Mouse (Mus musculus) cerebellum, postnatal 10 days (tissue): Measurements from ENCODE around the gene Tyrobp.

Source experiments
- DNase-seq, 2 experiments: peaks; one replicate each; pipeline ENCODE4 v3.0.0; 2021; ENCODE audit warnings: mixed read lengths in 2 of 2

The Tyrobp gene

DNA sequence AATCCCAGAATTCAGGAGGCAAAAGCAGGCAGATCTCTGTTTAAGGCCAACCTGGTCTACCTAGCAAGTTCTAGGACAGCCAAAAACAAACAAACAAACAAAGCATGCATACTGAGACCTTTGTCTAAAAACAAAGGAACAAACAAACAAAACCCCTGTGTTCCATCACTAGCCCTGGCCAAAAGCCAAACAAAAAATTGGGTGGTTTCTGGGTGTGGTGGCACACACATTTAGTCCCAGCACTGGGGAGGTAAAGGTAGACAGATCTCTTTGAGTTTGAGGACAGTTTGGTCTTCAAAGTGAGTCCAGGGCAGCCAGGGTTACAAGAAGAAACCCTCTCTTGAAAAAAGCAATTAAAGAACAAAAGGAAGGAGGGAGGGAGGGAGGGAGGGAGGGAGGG is 15.8 kb downstream of the Tyrobp start:
- no peak for DNase-seq

GRCm38 (mm10) chr7:30430191-30430590 is 16.6 kb downstream of the Tyrobp start:
- no peak for DNase-seq

GRCm38 (mm10) chr7:30431793-30432192 is 18.2 kb downstream of the Tyrobp start:
- peak; percentile 94 to 95 for DNase-seq

GRCm38 (mm10) chr7:30434238-30434637 is 20.7 kb downstream of the Tyrobp start:
- peak in 1 of 2 experiments; percentile 42 for DNase-seq

GRCm38 (mm10) chr7:30434701-30435100 is 21.1 kb downstream of the Tyrobp start:
- no peak for DNase-seq

DNA sequence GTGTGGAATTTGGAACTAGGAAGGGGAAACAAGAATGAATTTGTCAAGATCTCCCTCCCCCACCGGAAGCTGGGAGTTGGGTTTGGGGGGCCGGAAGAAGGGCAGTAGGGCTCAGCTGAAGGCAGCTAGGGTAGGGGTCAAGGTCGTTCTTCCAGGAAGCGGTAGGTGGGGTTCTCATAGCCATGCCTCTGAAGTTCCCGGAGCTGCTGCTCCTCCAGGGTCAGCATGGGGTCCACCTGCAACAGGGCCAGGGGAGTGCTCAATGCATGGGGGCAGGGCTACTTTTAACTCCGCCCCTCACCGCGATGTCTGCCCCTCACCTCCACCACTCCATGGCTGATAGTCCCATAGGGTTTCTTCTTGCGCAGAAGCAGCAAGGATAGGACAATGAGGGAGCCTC is 21.6 kb downstream of the Tyrobp start:
- no peak for DNase-seq

DNA sequence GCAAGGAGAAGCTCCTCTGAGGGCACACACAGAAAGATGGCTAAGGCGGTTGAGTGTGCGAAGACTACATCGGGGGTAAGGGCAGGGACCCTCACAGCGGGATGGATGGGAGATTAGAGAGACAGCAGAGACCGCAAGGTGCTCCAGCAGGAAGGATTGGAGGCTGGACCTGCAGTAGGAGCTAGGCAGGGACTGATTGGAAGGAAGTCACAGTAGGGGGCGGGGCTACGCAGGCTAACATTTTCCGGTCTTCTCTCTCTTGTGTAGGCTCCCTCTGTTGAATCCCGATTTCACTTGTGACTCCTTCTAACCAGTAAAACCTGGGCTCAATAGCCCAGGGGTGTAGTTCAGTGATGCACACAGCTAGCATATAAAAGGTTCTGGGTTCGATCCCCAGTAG is 23.3 kb downstream of the Tyrobp start:
- no peak for DNase-seq

DNA sequence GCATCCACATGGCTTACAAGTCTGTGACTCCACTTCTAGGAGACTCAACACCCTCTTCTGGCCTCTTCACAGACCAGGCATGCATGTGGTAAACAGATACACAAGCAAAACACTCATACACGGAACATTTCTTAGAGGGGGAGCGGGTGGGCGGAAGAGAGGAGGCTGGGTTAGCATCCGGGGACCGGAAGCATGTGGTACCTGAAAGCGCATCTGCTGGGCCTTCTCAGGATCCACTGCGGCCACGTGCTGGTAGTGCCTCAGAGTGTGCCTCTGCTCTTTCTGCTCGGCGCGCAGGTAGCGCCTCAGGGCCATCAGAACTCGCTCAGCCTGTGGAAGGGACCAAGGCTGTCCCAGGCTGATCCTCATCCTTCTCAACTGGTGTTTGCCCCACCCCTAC is 26.2 kb downstream of the Tyrobp start:
- no peak for DNase-seq

GRCm38 (mm10) chr7:30440697-30441096 is 27.1 kb downstream of the Tyrobp start:
- DNase-seq: peak; percentile 85 to 89

DNA sequence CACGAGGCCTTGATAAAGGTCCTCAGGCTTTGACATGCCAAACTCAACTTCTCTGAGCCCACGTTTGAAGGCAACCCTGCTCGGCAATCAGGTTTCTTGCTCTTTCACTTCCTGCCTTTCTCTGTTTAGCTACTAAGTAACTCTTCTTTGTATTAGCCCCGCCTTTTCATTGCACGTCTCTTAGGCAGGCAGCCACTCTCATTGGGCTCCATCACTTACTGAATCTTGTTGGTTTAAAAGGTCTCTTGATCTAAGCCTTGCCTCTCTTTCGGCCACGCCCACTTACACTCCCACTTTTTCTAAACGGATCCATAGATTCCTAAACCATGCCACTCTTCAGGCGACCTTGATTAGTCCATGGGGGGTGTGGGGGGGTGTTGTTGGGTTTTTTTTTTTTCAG is 30.1 kb downstream of the Tyrobp start:
- no peak for DNase-seq

- peak; percentile 75 to 81 for DNase-seq
Observed at GRCm38 (mm10) chr7:30444154-30444970, 30.8 kb downstream of the Tyrobp start.

GRCm38 (mm10) chr7:30444971-30445751 is 31.6 kb downstream of the Tyrobp start, which contains the start of gene Aplp1:
Aplp1 (minus strand) TSS chr7:30445535.
- DNase-seq: peak; percentile 87 to 89

GRCm38 (mm10) chr7:30450241-30450640 is 36.7 kb downstream of the Tyrobp start:
- DNase-seq: peak in 1 of 2 experiments; percentile 54

DNA sequence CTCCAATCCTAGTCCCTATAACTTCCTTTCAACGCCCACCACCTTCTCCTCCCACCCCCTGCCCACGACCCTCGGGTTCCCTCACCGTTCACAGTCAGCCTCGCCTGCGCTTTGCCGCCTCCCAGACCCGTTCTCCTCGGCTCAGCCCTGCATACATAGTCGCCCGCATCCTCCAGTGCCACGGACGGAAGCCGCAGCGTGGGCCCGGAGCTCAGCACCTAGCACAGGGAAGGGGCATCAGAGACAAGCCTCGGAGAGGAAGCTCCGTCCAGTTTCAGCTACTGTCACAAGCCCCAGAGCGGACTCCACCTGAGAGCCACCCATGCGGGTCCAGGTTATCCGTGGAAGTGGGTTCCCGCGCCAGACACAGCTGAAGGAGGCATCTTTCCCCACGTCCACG is 39.8 kb downstream of the Tyrobp start:
- no peak for DNase-seq

GRCm38 (mm10) chr7:30453766-30454165 is 40.2 kb downstream of the Tyrobp start:
- DNase-seq: peak in 1 of 2 experiments; percentile 42

- no peak for DNase-seq
Observed at GRCm38 (mm10) chr7:30454259-30454658, 40.7 kb downstream of the Tyrobp start.

GRCm38 (mm10) chr7:30456487-30456886 is 42.9 kb downstream of the Tyrobp start:
- no peak for DNase-seq

- DNase-seq: peak in 1 of 2 experiments; percentile 42
Observed at GRCm38 (mm10) chr7:30456911-30457628, 43.5 kb downstream of the Tyrobp start.

DNA sequence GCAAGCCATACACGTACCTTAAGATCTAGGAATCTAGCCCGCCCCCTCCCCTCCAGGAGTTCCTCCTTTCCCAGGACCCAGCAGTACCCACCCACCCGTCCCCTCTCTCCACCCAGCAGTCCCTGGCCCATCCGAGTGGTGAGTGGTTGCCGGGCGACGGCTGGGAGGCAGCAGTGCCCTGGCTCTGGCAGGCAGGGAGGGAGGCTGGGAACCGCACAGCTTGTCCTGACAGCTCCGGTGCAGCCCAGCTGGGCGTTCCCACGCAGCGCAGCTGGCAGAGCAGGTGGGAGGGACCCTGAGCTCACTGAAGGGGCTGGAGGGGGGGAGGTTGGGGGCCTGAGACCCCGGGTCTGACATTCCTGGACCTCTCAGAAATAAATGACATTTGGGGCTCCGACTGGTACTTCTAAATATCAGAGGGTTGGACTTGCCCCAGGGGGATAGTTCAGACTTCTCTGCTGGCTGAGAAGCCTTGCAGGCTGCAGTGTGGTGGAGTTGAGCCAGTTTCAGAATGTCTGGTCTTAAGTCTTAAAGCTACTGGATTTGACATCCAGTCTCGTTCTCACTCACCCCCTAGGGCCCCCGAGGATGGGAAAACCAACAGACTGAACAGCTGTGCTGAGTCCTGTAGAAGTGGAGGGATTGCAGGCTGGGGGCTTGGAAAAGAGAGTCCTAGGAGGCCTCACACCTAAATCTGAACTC is 44.2 kb downstream of the Tyrobp start, which contains the start of the genes Kirrel2 and Nphs1:
TSS of gene Kirrel2 (minus strand) at position 62 of the 702 bp plus-strand sequence.
TSS of gene Nphs1 (plus strand) at position 687 of the 702 bp plus-strand sequence.
- DNase-seq: peak; percentile 70 to 81

DNA sequence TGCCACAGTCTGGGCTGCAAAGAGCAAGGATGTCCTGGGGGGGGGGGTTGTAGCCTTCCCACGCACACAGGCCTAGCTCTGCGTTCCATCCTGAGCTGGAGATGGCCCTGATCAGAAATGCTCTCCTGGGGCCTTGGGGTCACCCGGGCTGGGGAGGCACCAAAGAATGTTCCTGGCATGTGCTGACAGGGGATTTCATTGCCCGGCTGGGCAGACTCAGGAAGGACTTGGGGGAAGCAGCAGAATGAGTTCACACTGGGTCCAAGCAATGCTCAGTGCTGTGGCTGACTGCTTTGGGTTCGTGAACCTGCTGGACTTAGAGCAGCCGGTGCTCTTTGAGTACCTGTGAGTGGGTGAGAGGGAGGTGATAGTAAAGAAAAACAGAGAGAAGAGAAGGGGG is 45.9 kb downstream of the Tyrobp start:
- DNase-seq: no peak

- DNase-seq: no peak
Observed at GRCm38 (mm10) chr7:30463568-30463967, 50.0 kb downstream of the Tyrobp start.

- no peak for DNase-seq
Observed at GRCm38 (mm10) chr7:30463996-30464395, 50.4 kb downstream of the Tyrobp start.
